Mouse (Mus musculus) retina, postnatal 1 day (tissue): ENCODE measurements around the gene Shd.

Experiments
- DNase-seq: peaks from one replicate; pipeline ENCODE4 v3.0.0-alpha.2; 2012

The Shd gene

GRCm38 (mm10) chr17:55959946-55960740 is 10.1 kb upstream of the Shd start:
- no peak for DNase-seq

- no peak for DNase-seq
Measured at GRCm38 (mm10) chr17:55960791-55961190, 9.5 kb upstream of the Shd start.

- DNase-seq = no peak
Measured at GRCm38 (mm10) chr17:55961631-55962030, 8.6 kb upstream of the Shd start.

GRCm38 (mm10) chr17:55963171-55963570 is 7.1 kb upstream of the Shd start:
- no peak for DNase-seq

GRCm38 (mm10) chr17:55964496-55964895 is 5.8 kb upstream of the Shd start:
- no peak for DNase-seq

GRCm38 (mm10) chr17:55964996-55965395 is 5.3 kb upstream of the Shd start:
- DNase-seq = no peak

GRCm38 (mm10) chr17:55967186-55967585 is 3.1 kb upstream of the Shd start:
- DNase-seq = no peak

GRCm38 (mm10) chr17:55968210-55968609 is 2.1 kb upstream of the Shd start:
- DNase-seq = peak; percentile 44

- DNase-seq = peak; percentile 77
Measured at GRCm38 (mm10) chr17:55969560-55969959, 707 bp upstream of the Shd start.

GRCm38 (mm10) chr17:55971453-55971852 is 1.2 kb downstream of the Shd start:
- DNase-seq = no peak

- peak; percentile 84 for DNase-seq
Measured at GRCm38 (mm10) chr17:55976255-55976862, 6.1 kb downstream of the Shd start.

- no peak for DNase-seq
Measured at GRCm38 (mm10) chr17:55977301-55977700, 7.0 kb downstream of the Shd start.

GRCm38 (mm10) chr17:55986030-55986961 is 16.0 kb downstream of the Shd start, which contains the start of gene Fsd1:
Gene Fsd1 (plus strand): TSS chr17:55986509.
- DNase-seq = peak; percentile 88

- DNase-seq = no peak
Measured at GRCm38 (mm10) chr17:55990278-55990898, 20.1 kb downstream of the Shd start.

- no peak for DNase-seq
Measured at GRCm38 (mm10) chr17:55996007-55996406, 25.7 kb downstream of the Shd start.

GRCm38 (mm10) chr17:55999794-56000499 is 29.7 kb downstream of the Shd start:
- DNase-seq = no peak

- no peak for DNase-seq
Measured at GRCm38 (mm10) chr17:56003000-56003399, 32.7 kb downstream of the Shd start.

- DNase-seq = no peak
Measured at GRCm38 (mm10) chr17:56005415-56006061, 35.3 kb downstream of the Shd start, which contains the start of the genes Stap2 and Mpnd. Gene Stap2 (minus strand): TSS chr17:56005584. Gene Mpnd (plus strand): TSS chr17:56005711.

- DNase-seq = no peak
Measured at GRCm38 (mm10) chr17:56006956-56007355, 36.7 kb downstream of the Shd start.

- DNase-seq = peak; percentile 42
Measured at GRCm38 (mm10) chr17:56007444-56008355, 37.4 kb downstream of the Shd start.
